Comparison of ENCODE assay signal across 8 mouse cellular contexts in genomic region chr17:35915538-35916296, GRCm38 (mm10). TPM values are rescaled to one million over a fixed set of nuclear protein-coding genes. Genes with fewer than 3 reads are reported as not detected.
A peak's percentile ranks its signal among the peaks of the same experiment; 100 is the strongest.
DNase-seq lines count a peak whose midpoint lies in the region; ATAC-seq and TF ChIP-seq lines count a peak whose summit lies in the region.

No protein-coding gene starts in this region.

- 6% methylated on average over 28 of the region's 28 CpGs for WGBS in forebrain, postnatal 0 days
- WGBS in limb, embryonic 15.5 days, result 2% methylated on average over 28 of the region's 28 CpGs
- under 1% methylated on average over 28 of the region's 28 CpGs for WGBS in small intestine, adult 2 months

- no peaks in the 10 kb centered on the region for H3K9me3 ChIP-seq in forebrain, postnatal 0 days (ENCODE audit: low read length)
- no peaks in the 10 kb centered on the region for H3K9me3 ChIP-seq in limb, embryonic 15.5 days

- peak overlapping the region; percentile 79 for H3K4me2 ChIP-seq in forebrain, postnatal 0 days (ENCODE audit: low read depth)
- peak overlapping the region; percentile 69 for H3K4me2 ChIP-seq in limb, embryonic 15.5 days

- no peak for TF ChIP-seq POLR2A in small intestine, adult 2 months (IDR thresholded peaks at IDR 0.05; ENCODE audit: low read depth, low read length)

- no peak for TF ChIP-seq CTCF in forebrain, postnatal 0 days (IDR thresholded peaks at IDR 0.05; ENCODE audit: low read depth)
- peak; percentile 34; the same call in 1 of the 2 replicates for TF ChIP-seq CTCF in small intestine, adult 2 months (IDR thresholded peaks at IDR 0.05; ENCODE audit: extremely low read depth, insufficient read length, insufficient replicate concordance, low read depth, low read length)

- peaks cover 12% of the 10 kb centered on the region for H3K4me1 ChIP-seq in forebrain, postnatal 0 days (ENCODE audit: insufficient read depth)
- H3K4me1 ChIP-seq in limb, embryonic 15.5 days, result peaks cover 24% of the 10 kb centered on the region
- H3K4me1 ChIP-seq in small intestine, adult 2 months (ENCODE audit: control insufficient read depth, insufficient read depth, insufficient read length, low read length), result peaks cover 7% of the 10 kb centered on the region

- H3K36me3 ChIP-seq in forebrain, postnatal 0 days (ENCODE audit: insufficient read depth), result peaks cover 8% of the 10 kb centered on the region; the same call in 1 of the 2 replicates
- peaks cover 28% of the 10 kb centered on the region for H3K36me3 ChIP-seq in limb, embryonic 15.5 days
- peaks cover 34% of the 10 kb centered on the region for H3K36me3 ChIP-seq in small intestine, adult 2 months (ENCODE audit: control insufficient read depth, insufficient read depth, low read length)

- ATAC-seq in forebrain, postnatal 0 days, result no peak
- no peak for ATAC-seq in limb, embryonic 15.5 days (ENCODE audit: insufficient number of reproducible peaks, low FRiP score, low TSS enrichment, low read depth)

- peak overlapping the region; percentile 72 for H3K4me3 ChIP-seq in forebrain, postnatal 0 days (ENCODE audit: low read depth, low read length)
- peak overlapping the region; percentile 71 for H3K4me3 ChIP-seq in limb, embryonic 15.5 days
- H3K4me3 ChIP-seq in small intestine, adult 2 months (ENCODE audit: low read depth, low read length), result peak overlapping the region; percentile 68

- no peaks in the 10 kb centered on the region for H3K27me3 ChIP-seq in forebrain, postnatal 0 days (ENCODE audit: insufficient read depth, low read length)
- H3K27me3 ChIP-seq in limb, embryonic 15.5 days, result no peaks in the 10 kb centered on the region
- H3K27me3 ChIP-seq in small intestine, adult 2 months (ENCODE audit: control insufficient read depth, insufficient read depth, low read length), result no peaks in the 10 kb centered on the region

- DNase-seq in kidney, adult 11 months, result peak; percentile 67
- DNase-seq in kidney, postnatal 10 days, result no peak
- DNase-seq in ZHBTc4 (ENCODE audit: low read depth, low spot score), result peak; percentile 57
- DNase-seq in forebrain, postnatal 0 days, result no peak
- DNase-seq in spleen, adult 12 weeks (ENCODE audit: low spot score), result no peak
- DNase-seq in urinary bladder, postnatal 4 days (ENCODE audit: low spot score in 2 of 2), result no peak

- peak overlapping the region; percentile 65 for H3K9ac ChIP-seq in forebrain, postnatal 0 days
- H3K9ac ChIP-seq in limb, embryonic 15.5 days, result peak overlapping the region; percentile 48

- peak overlapping the region; percentile 100 for H3K27ac ChIP-seq in forebrain, postnatal 0 days (ENCODE audit: low read depth, low read length)
- peak overlapping the region; percentile 96 for H3K27ac ChIP-seq in limb, embryonic 15.5 days
- peak overlapping the region; percentile 51 for H3K27ac ChIP-seq in small intestine, adult 2 months (ENCODE audit: insufficient read depth, low read depth, low read length)

RNA-seq across cellular contexts. Expression of gene Mrps18b, which starts 0.5 kb away (rescaled TPM):
- total RNA-seq in forebrain, postnatal 0 days (2014; rRNA removed), result 34.5 and 44.5 TPM in 2 replicates
- 65.5 and 69.7 TPM in 2 replicates for polyA plus RNA-seq in forebrain, postnatal 0 days (2015; fragmentation: Nextera tagmentation; extraction: Ambion mirVana)
- 72.4 and 77.1 TPM in 2 replicates for polyA plus RNA-seq in limb, embryonic 15.5 days (2015; fragmentation: Nextera tagmentation; extraction: Ambion mirVana)
- 49.0 and 63.4 TPM in 2 replicates for polyA plus RNA-seq in small intestine, adult 2 months (2012; rRNA removed)

RNA-seq across cellular contexts. Expression of gene Ppp1r10, which starts 0.5 kb away (rescaled TPM):
- total RNA-seq in forebrain, postnatal 0 days (2014; rRNA removed), result 42.9 and 60.2 TPM in 2 replicates
- polyA plus RNA-seq in forebrain, postnatal 0 days (2015; fragmentation: Nextera tagmentation; extraction: Ambion mirVana), result 23.2 and 32.5 TPM in 2 replicates
- polyA plus RNA-seq in limb, embryonic 15.5 days (2015; fragmentation: Nextera tagmentation; extraction: Ambion mirVana), result 35.0 and 40.1 TPM in 2 replicates
- 15.1 and 33.3 TPM in 2 replicates for polyA plus RNA-seq in small intestine, adult 2 months (2012; rRNA removed)

RNA-seq across cellular contexts. Expression of gene Atat1, which starts 5.8 kb away (rescaled TPM):
- total RNA-seq in forebrain, postnatal 0 days (2014; rRNA removed), result 206 and 218 TPM in 2 replicates
- polyA plus RNA-seq in forebrain, postnatal 0 days (2015; fragmentation: Nextera tagmentation; extraction: Ambion mirVana), result 371 and 379 TPM in 2 replicates
- polyA plus RNA-seq in limb, embryonic 15.5 days (2015; fragmentation: Nextera tagmentation; extraction: Ambion mirVana), result 58.9 and 59.1 TPM in 2 replicates
- 24.7 and 56.1 TPM in 2 replicates for polyA plus RNA-seq in small intestine, adult 2 months (2012; rRNA removed)

RNA-seq across cellular contexts. Expression of gene 2310061I04Rik, which starts 18.5 kb away (rescaled TPM):
- 31.6 and 32.8 TPM in 2 replicates for total RNA-seq in forebrain, postnatal 0 days (2014; rRNA removed)
- polyA plus RNA-seq in forebrain, postnatal 0 days (2015; fragmentation: Nextera tagmentation; extraction: Ambion mirVana), result 56.7 and 66.3 TPM in 2 replicates
- polyA plus RNA-seq in limb, embryonic 15.5 days (2015; fragmentation: Nextera tagmentation; extraction: Ambion mirVana), result 18.0 and 23.0 TPM in 2 replicates
- 82.8 and 142 TPM in 2 replicates for polyA plus RNA-seq in small intestine, adult 2 months (2012; rRNA removed)

RNA-seq across cellular contexts. Expression of gene Dhx16, which starts 36.1 kb away (rescaled TPM):
- total RNA-seq in forebrain, postnatal 0 days (2014; rRNA removed), result 33.0 and 33.2 TPM in 2 replicates
- polyA plus RNA-seq in forebrain, postnatal 0 days (2015; fragmentation: Nextera tagmentation; extraction: Ambion mirVana), result 21.8 and 22.1 TPM in 2 replicates
- 36.8 and 41.3 TPM in 2 replicates for polyA plus RNA-seq in limb, embryonic 15.5 days (2015; fragmentation: Nextera tagmentation; extraction: Ambion mirVana)
- 47.0 and 64.3 TPM in 2 replicates for polyA plus RNA-seq in small intestine, adult 2 months (2012; rRNA removed)

Comparison
In these comparisons a context has a peak if more than half of its experiments do, and no peak if none do; other contexts are left out.
1. DNase-seq: peak in kidney, adult 11 months (single experiment) and ZHBTc4 (single experiment); none in kidney, postnatal 10 days (single experiment), forebrain, postnatal 0 days (single experiment), spleen, adult 12 weeks (single experiment) and urinary bladder, postnatal 4 days (0 of 2).
2. Peak in every context shown above with its lines, with median percentiles within 50 percentile points of each other: H3K27ac ChIP-seq and H3K4me3 ChIP-seq.